Mouse (Mus musculus) embryonic stem cell, embryonic (primary cell): ENCODE measurements around the gene Prc1.

ENCODE experiments used
- CTCF ChIA-PET, 4 experiments: fragments of 300-600 bp in 2 of 4; fragments of 350-600 bp in 2 of 4; sonication (Branson Sonifier 250); formaldehyde crosslinking; loops; one replicate each; lab custom pipeline; 2022; ENCODE audit warnings: inconsistent platforms in 2 of 4; lab: Charles Lee
- POLR2A ChIA-PET, 4 experiments: fragments of 300-600 bp in 2 of 4; fragments of 350-600 bp in 2 of 4; sonication (Branson Sonifier 250); formaldehyde crosslinking; loops; one replicate each; lab custom pipeline; 2022; ENCODE audit warnings: antibody characterized with exemption in 4 of 4, inconsistent platforms in 1 of 4; lab: Charles Lee

The Prc1 gene

DNA sequence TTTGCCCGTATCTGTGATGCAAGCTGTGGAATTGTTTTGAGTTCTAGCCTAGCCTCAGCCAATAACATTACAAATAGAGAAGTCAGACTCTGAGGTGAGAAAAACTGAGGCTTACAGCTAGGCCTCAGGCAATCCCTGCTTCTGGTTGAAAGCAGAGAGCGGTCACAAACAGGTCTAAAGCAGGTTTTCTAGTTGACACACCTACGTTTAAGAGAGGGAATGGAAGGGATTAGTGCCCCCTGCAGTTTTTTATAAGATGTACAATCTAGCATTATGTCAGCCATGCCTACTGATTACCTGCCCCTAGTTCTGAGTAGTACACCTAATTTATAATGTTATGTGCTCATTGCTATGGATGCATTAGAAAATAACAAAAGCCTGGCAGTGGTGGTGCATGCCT is 13.5 kb downstream of the Prc1 start:
- CTCF ChIA-PET = interaction anchor here in 2 of 4 experiments (0.6 to 1.0 kb wide), 4 partner anchors 35 to 298 kb away, joined by 3 to 4 read pairs (median 3); partner anchors contain the start of gene Hddc3 (in 1 of the 2)
- POLR2A ChIA-PET = interaction anchor here in 3 of 4 experiments (0.6 to 2.4 kb wide), 12 partner anchors 8 to 177 kb away, joined by 3 to 13 read pairs (median 4); partner anchors contain the start of gene Rccd1 (in 1 of the 3)

DNA sequence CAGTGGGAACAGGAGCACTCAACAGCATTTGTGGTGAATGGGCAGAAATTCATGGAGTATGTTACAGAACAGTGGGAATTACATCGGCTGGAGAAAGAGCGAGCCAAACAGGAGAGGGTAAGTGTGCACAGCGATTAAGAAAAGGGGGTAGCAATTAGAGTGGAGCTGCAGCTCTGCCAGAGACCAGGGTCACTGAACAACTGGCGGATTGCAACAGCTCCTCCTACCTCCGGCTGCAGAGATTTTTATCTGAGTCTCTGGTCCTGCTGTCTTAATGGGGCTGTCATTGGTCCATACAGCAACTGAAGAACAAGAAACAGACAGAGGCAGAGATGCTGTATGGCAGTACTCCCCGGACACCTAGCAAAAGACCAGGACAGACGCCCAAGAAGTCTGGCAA is 16.5 kb downstream of the Prc1 start:
- CTCF ChIA-PET = interaction anchor here in 2 of 4 experiments (0.5 to 1.3 kb wide), 3 partner anchors 9 to 18 kb away, joined by 3 to 6 read pairs (median 3); no protein-coding TSS in a partner anchor

DNA sequence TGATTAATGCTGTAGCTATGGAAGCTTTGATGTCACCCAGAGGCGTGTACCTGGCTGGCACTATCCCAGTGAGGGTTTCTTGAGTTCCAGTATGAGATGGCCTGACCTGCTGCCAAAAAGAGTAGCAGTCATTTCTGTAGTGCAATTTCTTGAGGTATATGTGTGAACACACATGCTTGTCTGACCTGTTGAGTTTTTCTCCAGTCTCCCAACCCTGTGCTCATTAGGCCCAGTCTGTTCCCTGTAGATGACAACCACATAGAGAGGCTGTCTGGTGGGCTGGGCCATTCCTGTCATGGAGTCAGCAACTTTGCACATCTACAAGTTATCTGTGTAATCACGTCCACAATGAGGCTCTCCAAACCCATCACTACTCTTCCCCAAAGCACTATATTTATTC is 21.5 kb downstream of the Prc1 start:
- ChIA-PET CTCF (no interaction called here), POLR2A (interaction anchor here in 3 of 4 experiments (0.5 to 6.9 kb wide), 9 partner anchors 8 to 176 kb away, joined by 3 to 37 read pairs (median 4); partner anchors contain the start of gene Rccd1 (in 2 of the 3))

More for the DNA sequence above, 16.5 kb downstream of the Prc1 start:
- POLR2A ChIA-PET = interaction anchor here in 3 of 4 experiments (0.7 to 6.9 kb wide), 13 partner anchors 8 to 225 kb away, joined by 3 to 31 read pairs (median 4); partner anchors contain the start of genes Cib1 (in 1 of the 3), Gdpgp1 (in 1 of the 3) and Rccd1 (in 1 of the 3)

DNA sequence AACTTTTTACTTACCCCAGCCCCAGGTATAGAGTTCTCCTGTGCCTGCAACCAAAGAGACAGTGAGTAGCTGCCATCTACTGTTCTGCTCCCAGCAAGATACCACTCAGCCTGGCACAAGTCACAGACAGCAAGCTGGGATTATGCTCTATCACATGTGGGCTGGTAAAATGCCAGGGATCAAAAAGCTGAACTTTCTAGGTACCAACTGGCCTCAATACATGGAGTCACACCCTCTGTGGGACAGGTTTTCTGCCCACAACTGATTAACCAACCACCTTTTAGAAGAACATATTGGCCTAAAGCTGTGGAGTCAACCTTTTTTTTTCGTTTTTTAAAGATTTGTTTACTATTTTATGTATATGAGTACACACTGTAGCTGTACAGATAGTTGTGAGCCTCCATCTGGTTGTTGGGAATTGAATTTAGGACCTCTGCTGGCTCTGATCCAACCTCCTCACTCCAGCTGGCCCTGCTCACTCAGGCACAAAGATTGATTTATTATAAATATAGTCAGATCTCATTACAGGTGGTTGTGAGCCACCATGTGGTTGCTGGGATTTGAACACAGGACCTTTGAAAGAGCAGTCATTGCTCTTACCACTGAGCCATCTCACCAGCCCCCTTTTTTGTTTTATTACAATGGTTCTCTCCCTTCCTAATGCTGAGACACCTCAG is 23.3 kb downstream of the Prc1 start:
- POLR2A ChIA-PET = interaction anchor here (0.7 to 4.8 kb wide), 20 partner anchors 8 to 187 kb away, joined by 3 to 37 read pairs (median 3); partner anchors contain the start of genes Cib1 (in 1 of the 4), Gdpgp1 (in 1 of the 4), Hddc3 (in 1 of the 4) and Prc1 (in 1 of the 4)
- CTCF ChIA-PET = interaction anchor here in 2 of 4 experiments (0.7 to 1.4 kb wide), 2 partner anchors 102 kb away, joined by 3 read pairs; no protein-coding TSS in a partner anchor

DNA sequence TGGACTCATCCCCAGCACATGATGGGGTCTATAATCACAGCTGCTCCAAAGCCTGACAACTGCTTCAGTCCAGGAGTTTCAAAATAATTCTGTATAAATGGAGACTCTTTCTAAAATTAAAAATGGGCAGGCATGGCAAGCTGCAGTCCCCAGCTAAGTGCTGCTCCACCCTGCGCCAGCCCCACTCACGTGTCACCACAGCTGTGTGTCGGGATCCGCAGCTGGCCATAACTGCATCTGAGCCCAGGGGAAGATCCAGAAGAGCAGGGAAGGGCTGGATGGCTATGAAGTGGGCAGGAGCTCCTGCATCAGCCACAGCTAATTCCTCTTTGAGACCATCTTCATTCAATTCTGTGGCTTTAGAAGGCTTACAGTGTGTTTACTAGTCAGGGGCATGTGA is 24.4 kb downstream of the Prc1 start:
- ChIA-PET POLR2A (interaction anchor here (0.6 to 4.8 kb wide), 38 partner anchors 8 to 394 kb away, joined by 3 to 37 read pairs (median 6); partner anchors contain the start of genes Cib1 (in 1 of the 4), Gdpgp1 (in 1 of the 4), Hddc3 (in 1 of the 4) and Idh2 (in 1 of the 4)), CTCF (interaction anchor here in 3 of 4 experiments (0.7 to 3.3 kb wide), 4 partner anchors 24 to 178 kb away, joined by 3 to 18 read pairs (median 6); partner anchors contain the start of gene Hddc3 (in 1 of the 3))

DNA sequence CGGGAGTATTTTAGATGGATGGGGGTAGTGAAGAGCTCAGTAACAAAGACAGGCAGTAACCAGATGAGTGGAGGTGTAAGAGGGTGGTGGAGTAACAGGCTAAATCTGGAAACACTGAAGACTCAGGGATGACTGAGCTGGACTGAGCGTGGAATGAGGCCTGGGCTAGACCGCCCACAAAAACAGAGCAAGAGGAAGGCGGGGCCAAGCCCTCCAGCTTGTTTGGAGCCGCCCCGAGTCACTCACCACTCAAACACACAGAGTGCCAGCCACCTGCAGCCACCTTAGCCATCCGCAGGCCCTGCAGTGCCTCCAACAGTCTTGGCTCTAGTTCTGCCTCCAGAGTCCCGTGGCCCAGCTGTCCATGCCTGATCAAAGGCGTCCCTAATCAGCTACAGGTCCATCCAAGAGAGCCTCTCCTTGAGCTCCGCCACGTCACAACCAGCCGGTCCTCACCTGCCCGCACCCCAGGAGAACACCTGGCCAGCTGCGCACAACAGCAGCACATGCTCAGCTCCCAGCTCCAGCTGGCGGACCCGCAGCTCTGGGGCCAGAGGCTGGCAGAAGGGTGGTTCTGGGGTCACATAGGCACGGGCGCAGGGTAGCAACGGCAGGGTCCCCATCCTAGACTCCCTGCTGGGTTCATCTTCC is 25.7 kb downstream of the Prc1 start:
- ChIA-PET POLR2A (interaction anchor here in 3 of 4 experiments (0.6 to 4.8 kb wide), 80 partner anchors 9 to 306 kb away, joined by 3 to 37 read pairs (median 5); partner anchors contain the start of genes Hddc3 (in 3 of the 3), Cib1 (in 2 of the 3), Gdpgp1 (in 2 of the 3) and Idh2 (in 2 of the 3)), CTCF (interaction anchor here in 3 of 4 experiments (0.5 to 3.3 kb wide), 23 partner anchors 9 to 1134 kb away, joined by 3 to 18 read pairs (median 4); partner anchors contain the start of genes Ngrn (in 1 of the 3) and Unc45a (in 1 of the 3))

DNA sequence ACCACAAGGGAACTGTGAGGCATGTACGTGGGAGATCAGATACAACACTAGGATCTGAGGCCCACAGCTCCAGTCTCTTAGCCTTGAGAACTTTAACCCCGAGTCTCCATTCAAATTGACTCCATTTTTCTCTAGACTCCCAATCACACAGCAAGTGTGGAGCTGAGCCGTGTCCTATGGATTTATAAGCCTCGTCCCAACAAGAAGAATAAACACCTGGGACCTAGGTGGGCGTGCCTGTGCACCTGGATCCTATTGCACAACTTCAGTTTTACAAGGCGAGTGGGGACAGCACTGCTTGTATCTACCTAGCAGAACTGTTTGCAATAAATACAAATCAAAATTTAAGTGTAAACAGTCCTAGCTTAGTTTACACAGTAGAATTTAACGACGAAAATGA is 29.1 kb downstream of the Prc1 start:
- ChIA-PET CTCF (interaction anchor here in 3 of 4 experiments (0.8 to 2.5 kb wide), 9 partner anchors 9 to 183 kb away, joined by 3 to 15 read pairs (median 5); partner anchors contain the start of genes Hddc3 (in 1 of the 3) and Man2a2 (in 1 of the 3)), POLR2A (interaction anchor here (0.6 to 7.5 kb wide), 96 partner anchors 9 to 822 kb away, joined by 3 to 86 read pairs (median 5); partner anchors contain the start of genes Hddc3 (in 3 of the 4), Idh2 (in 3 of the 4), Ngrn (in 3 of the 4) and Cib1 (in 2 of the 4))

DNA sequence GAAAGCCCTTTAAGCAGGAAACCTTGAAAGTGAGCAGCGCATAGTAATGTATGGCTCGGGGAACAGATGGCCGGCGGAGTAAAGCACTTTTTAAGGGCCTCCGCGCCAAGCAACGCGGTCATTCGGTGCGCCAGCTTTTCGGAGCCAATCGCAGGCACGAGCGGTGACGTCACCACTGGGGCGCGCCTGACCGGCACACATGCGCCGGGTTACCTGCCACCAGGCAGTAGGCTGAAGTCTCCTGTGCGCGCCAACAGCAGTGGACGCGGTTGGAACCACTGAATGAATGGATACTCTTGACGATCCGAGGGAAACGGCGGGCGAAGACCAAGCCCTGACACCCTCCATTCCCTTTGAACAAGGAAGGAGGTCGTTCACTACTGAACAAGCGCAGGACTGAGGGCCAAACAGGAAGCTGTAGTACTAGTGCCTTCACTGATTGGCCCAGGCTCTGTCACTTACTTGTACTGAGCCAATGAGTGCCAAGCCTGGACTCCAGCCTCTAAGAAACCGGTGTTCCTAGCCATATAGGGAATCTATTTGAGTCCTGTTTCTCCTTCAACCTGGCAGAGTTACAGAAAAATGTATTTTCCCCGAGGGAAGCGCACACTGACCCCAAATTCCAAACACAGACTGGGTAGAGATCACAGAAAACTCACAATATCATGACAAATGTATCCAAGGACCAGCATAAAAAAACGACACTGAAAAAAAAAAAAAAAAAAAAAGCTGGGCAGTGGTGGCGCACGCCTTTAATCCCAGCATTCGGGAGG is 30.0 kb downstream of the Prc1 start, which contains the start of gene Rccd1:
Rccd1 (minus strand) TSS at position 412 of the 773 bp plus-strand sequence.
- CTCF ChIA-PET = interaction anchor here (0.5 to 2.5 kb wide), 24 partner anchors 8 to 1224 kb away, joined by 3 to 17 read pairs (median 5); partner anchors contain the start of genes Hddc3 (in 3 of the 4) and Man2a2 (in 1 of the 4)

DNA sequence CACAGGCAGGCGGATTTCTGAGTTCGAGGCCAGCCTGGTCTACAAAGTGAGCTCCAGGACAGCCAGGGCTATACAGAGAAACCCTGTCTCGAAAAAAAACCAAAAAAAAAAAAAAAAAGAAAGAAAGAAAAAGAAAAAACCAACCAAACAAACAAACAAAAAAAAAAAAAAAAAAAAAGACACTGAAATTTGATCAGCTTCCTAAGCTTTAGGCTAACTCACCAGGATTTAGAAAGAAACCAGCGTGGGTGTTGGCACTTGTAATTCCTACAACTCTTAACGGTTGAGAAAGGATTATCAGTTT is 30.5 kb downstream of the Prc1 start:
- ChIA-PET POLR2A (interaction anchor here (0.5 to 7.5 kb wide), 143 partner anchors 8 to 1533 kb away, joined by 3 to 86 read pairs (median 4); partner anchors contain the start of genes Cib1 (in 3 of the 4), Gdpgp1 (in 3 of the 4), Idh2 (in 3 of the 4) and Ngrn (in 3 of the 4)), CTCF (interaction anchor here (0.5 to 2.5 kb wide), 19 partner anchors 15 to 1225 kb away, joined by 3 to 17 read pairs (median 5); partner anchors contain the start of gene Hddc3 (in 3 of the 4))

More for the DNA sequence above, 30.0 kb downstream of the Prc1 start, which contains the start of gene Rccd1:
- POLR2A ChIA-PET = interaction anchor here (0.5 to 7.5 kb wide), 170 partner anchors 8 to 1533 kb away, joined by 3 to 86 read pairs (median 4); partner anchors contain the start of genes Cib1 (in 3 of the 4), Gdpgp1 (in 3 of the 4), Hddc3 (in 3 of the 4) and Idh2 (in 3 of the 4)

DNA sequence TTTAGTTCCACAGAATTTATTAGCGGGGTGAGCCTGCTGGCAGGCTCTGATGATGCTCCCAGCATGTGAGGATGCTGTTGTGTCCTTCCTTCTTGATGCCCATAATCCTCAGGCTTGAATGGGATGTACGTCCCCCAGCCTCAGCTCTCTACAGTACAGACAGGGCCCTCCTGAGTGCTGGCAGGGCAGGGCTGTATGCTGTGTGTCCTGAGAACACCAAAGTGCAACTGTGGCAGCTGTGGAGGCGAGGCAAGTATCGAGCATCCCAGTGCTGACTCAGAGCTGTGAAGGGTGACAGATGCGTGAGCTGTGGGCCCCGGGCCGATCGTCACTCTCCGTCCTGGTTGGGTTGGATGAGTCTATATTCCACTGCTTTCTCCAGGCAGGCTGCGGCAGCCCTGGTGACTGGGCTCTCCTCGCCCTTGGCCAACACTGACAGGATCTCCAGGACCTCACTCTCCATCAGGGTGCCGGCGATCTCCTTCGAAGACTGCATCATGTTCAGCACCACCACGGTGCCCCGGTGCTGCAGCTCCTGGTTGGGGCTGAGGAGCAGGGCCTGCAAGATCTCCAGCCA is 31.1 kb downstream of the Prc1 start:
- CTCF ChIA-PET = interaction anchor here in 3 of 4 experiments (0.5 to 2.5 kb wide), 15 partner anchors 14 to 233 kb away, joined by 3 to 12 read pairs (median 4); partner anchors contain the start of gene Hddc3 (in 1 of the 3)
- POLR2A ChIA-PET = interaction anchor here (0.6 to 7.5 kb wide), 53 partner anchors 9 to 1053 kb away, joined by 3 to 86 read pairs (median 4); partner anchors contain the start of genes Unc45a (in 3 of the 4), Hddc3 (in 2 of the 4), Blm (in 1 of the 4) and Fanci (in 1 of the 4)

DNA sequence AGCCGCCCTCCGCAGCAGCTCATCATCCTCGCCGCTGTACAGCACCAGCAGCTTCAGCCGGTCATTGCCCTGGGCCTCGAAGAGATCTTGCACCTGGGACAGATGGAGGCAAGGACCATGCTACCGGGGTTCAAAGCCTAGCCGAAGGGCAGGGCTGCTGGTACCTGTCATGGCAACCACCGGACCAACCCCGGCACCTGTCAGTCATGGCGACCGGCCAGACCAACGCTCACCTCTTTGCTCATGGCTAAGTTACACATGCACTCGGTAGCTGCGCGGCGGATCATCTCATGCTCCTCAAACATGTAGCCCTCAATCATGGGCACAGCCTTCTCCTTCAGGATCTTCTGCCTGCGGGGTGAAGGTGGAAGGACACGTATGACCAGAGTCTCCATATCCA is 31.8 kb downstream of the Prc1 start:
- POLR2A ChIA-PET = interaction anchor here (0.6 to 7.5 kb wide), 22 partner anchors 10 to 209 kb away, joined by 3 to 86 read pairs (median 4); partner anchors contain the start of genes Hddc3 (in 3 of the 4), Unc45a (in 2 of the 4), Blm (in 1 of the 4) and Man2a2 (in 1 of the 4)
- CTCF ChIA-PET = interaction anchor here in 2 of 4 experiments (0.6 to 1.7 kb wide), 7 partner anchors 13 to 170 kb away, joined by 3 to 7 read pairs (median 4); partner anchors contain the start of gene Hddc3 (in 1 of the 2)

DNA sequence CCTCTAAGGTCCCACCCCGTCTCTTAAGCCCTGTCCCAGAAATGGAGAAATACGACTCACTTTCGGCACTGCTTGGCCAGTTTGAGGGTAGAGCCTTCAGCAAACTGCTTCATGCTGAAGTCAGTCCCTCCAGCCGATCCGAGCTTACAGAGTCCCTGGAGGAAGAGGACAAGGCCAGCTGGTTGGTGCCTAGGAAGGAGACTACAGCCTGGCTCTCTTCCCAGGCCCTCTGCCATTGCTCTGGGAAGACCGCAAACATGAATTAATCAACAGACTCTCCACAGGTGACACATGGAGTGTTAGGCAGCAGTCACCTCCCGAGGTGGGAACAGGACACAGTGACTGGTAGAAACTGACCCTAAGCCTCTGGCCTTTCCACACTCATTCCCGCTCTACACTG is 36.0 kb downstream of the Prc1 start:
- POLR2A ChIA-PET = interaction anchor here in 2 of 4 experiments (2.4 to 4.0 kb wide), 3 partner anchors 11 to 13 kb away, joined by 8 to 23 read pairs (median 19); partner anchors contain the start of gene Hddc3 (in 1 of the 2)
- CTCF ChIA-PET = interaction anchor here in 1 of 4 experiments (1.3 kb wide), 1 partner anchor 9 kb away, joined by 3 read pairs; no protein-coding TSS in a partner anchor

DNA sequence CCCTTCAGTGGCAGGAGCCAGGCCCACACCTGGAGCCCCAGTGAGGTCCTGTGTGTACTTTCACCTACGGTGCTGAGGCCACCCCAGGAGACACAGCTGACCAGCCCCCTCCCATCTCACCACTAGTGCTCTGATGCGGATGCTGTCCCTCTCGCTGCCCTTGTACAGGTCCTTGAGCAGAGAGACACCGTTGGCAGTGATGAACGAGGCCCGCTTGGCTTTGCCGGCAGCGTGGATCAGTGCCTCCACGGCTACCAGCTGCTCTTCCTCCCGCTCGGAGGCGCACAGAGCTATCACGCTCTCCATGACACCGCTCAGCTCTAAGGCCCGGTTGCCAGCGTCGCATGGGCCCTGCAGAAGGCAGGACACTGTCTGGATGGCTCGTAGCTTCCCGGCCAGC is 37.2 kb downstream of the Prc1 start:
- CTCF ChIA-PET = interaction anchor here in 3 of 4 experiments (0.8 to 2.8 kb wide), 5 partner anchors 9 to 93 kb away, joined by 3 to 11 read pairs (median 3); partner anchors contain the start of genes Hddc3 (in 2 of the 3) and Unc45a (in 1 of the 3)
- POLR2A ChIA-PET = interaction anchor here in 3 of 4 experiments (0.7 to 3.5 kb wide), 11 partner anchors 8 to 139 kb away, joined by 3 to 28 read pairs (median 5); partner anchors contain the start of genes Hddc3 (in 3 of the 3) and Rccd1 (in 1 of the 3)

DNA sequence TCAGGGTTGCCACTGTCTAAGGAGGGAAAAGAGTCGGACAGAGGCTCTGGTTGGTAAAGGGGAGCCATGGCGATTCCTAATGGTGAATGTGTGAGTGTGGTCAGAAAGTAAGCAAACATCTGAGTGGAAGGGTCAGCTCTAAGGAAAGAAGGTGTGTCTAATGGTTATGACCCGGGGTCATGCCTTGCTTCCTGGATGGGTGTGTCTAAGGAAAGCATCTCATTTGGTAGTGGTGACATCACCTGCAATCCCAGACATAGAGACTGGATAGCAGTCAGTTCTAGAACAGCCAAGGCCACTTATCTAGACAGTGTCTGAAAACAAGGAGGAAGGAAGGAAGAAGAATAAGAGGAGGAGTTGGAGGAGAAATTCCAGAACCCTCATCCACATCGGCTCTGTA is 40.6 kb downstream of the Prc1 start:
- ChIA-PET POLR2A (interaction anchor here in 2 of 4 experiments (0.7 to 9.4 kb wide), 7 partner anchors 8 to 1012 kb away, joined by 3 to 86 read pairs (median 6); partner anchors contain the start of genes Rccd1 (in 2 of the 2) and Hddc3 (in 1 of the 2)), CTCF (interaction anchor here in 1 of 4 experiments (0.5 to 0.9 kb wide), 3 partner anchors 8 to 553 kb away, joined by 3 to 4 read pairs (median 4); partner anchors contain the start of gene Hddc3)

DNA sequence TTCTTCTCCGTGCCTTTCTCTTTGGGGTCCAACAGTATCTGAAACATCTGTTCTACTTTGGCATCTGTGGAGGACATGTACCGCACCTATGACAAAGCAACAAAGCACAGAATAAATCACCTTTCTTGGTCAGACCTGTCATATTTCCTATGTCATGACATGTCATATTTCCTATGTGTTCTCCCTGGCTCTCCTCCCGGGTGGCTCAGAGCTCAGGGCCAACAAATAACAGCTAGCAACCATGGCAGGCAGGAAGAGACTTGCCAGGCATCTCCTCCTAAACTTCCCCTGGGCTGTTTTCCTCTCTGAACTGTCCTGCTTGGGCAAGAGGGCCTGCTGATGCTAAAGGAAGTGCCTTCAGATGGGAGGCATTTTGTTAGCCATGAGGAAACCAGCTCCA is 42.7 kb downstream of the Prc1 start:
- POLR2A ChIA-PET = interaction anchor here in 3 of 4 experiments (0.7 to 9.4 kb wide), 11 partner anchors 8 to 426 kb away, joined by 3 to 86 read pairs (median 4); partner anchors contain the start of gene Rccd1 (in 3 of the 3)
- CTCF ChIA-PET = interaction anchor here in 2 of 4 experiments (0.6 to 1.5 kb wide), 2 partner anchors 41 to 720 kb away, joined by 3 to 4 read pairs; no protein-coding TSS in a partner anchor
